In the genomic region with DNA sequence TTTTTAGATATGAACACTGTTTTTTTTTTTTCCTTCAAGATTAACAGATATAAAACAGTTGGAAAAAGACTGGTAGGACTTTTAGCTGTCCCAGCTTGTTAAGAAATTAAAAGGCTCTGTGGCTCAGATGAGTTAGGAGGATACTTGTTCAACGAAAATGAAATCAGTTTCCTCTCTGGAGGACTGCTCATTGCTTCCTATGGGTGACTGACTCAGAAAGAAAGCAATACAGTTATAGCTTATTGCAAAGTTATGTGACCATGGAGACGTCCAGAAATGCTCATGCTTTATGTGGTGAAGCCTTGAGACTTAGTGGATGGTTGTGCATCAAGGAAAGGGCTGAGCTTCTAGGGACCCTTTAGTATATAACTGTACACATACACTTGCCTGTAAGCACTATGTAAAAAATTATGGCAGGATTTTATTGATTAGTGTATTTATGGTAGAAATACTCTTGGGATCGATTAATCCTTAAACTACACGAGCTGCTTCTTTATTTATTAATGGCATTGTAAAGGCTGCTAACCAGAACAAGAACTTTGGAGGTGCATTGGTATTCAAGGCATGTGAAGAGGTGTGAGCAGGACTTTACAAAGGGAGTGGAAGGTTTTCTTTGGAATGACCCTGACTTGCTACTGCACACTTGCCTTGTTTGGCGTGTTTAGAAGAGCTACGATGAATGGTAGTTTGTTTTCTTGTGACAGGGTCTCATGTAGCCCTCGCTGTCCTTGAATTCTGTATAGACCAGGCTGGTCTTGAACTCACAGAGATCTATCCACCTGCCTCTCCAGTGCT, we compare ENCODE assay signal across 22 mouse cellular contexts. TPM values are rescaled to one million over a fixed set of nuclear protein-coding genes. Genes with fewer than 3 reads are reported as not detected.
DNase-seq lines count a peak whose midpoint lies in the region; ATAC-seq and TF ChIP-seq lines count a peak whose summit lies in the region.
"Had no signal": no experiment of that assay in that cellular context is flagged by ENCODE, and none has a peak within 500 bp of the region (broad histone marks: within the 10 kb centered on the region; RNA-seq: fewer than 3 reads in every experiment).

No protein-coding gene starts in this region.

- ATAC-seq in heart, embryonic 12.5 days (ENCODE audit: insufficient number of reproducible peaks, low FRiP score), result no peak
- no peak for ATAC-seq in liver, embryonic 11.5 days (replicated peaks; ENCODE audit: low FRiP score)
- ATAC-seq: forebrain, embryonic 16.5 days; intestine, embryonic 15.5 days had no signal

- peak overlapping the region; percentile 59; the same call in 1 of the 2 replicates for H3K27ac ChIP-seq in heart, embryonic 12.5 days (ENCODE audit: poor library complexity, severe bottlenecking)
- H3K27ac ChIP-seq in liver, adult 2 months (replicated peaks; ENCODE audit: insufficient read depth, low read depth, low read length), result peak overlapping the region; percentile 37; the same call in 1 of the 2 replicates
- no peak overlapping the region for H3K27ac ChIP-seq in liver, embryonic 11.5 days (ENCODE audit: low read depth, low read length)
- peak overlapping the region; percentile 85 for H3K27ac ChIP-seq in macrophage
- H3K27ac ChIP-seq: embryonic facial prominence, embryonic 15.5 days; hindbrain, embryonic 14.5 days; intestine, embryonic 15.5 days; limb, embryonic 12.5 days; liver, embryonic 14.5 days; lung, embryonic 15.5 days; midbrain, embryonic 12.5 days had no signal

- H3K36me3 ChIP-seq in heart, embryonic 12.5 days, result no peaks in the 10 kb centered on the region
- no peaks in the 10 kb centered on the region for H3K36me3 ChIP-seq in liver, adult 2 months (ENCODE audit: control insufficient read depth, insufficient read depth, low read length)
- no peaks in the 10 kb centered on the region for H3K36me3 ChIP-seq in liver, embryonic 11.5 days (ENCODE audit: control insufficient read depth, insufficient read depth, low read length)
- no peaks in the 10 kb centered on the region for H3K36me3 ChIP-seq in macrophage (ENCODE audit: inconsistent target)
- H3K36me3 ChIP-seq: embryonic facial prominence, embryonic 15.5 days; intestine, embryonic 15.5 days; limb, embryonic 12.5 days; lung, embryonic 15.5 days; midbrain, embryonic 12.5 days had no signal

- 62% methylated on average over 7 of the region's 7 CpGs for WGBS in heart, embryonic 12.5 days
- WGBS in liver, adult 2 months, result 45% methylated on average over 7 of the region's 7 CpGs
- WGBS in liver, embryonic 11.5 days, result 75% methylated on average over 7 of the region's 7 CpGs
- WGBS in macrophage (ENCODE audit: missing documents), result 71% methylated on average over 7 of the region's 7 CpGs

- H3K4me1 ChIP-seq in heart, embryonic 12.5 days (replicated peaks), result peaks cover 36% of the 10 kb centered on the region
- H3K4me1 ChIP-seq in liver, adult 2 months (ENCODE audit: control insufficient read depth, insufficient read depth, low read length), result peaks cover 21% of the 10 kb centered on the region
- peaks cover 9% of the 10 kb centered on the region; the same call in 1 of the 2 replicates for H3K4me1 ChIP-seq in liver, embryonic 11.5 days (replicated peaks; ENCODE audit: control insufficient read depth, insufficient read depth, low read length)

- H3K9me3 ChIP-seq in heart, embryonic 12.5 days (replicated peaks), result no peaks in the 10 kb centered on the region
- H3K9me3 ChIP-seq in liver, embryonic 11.5 days (ENCODE audit: control insufficient read depth, low read length), result no peaks in the 10 kb centered on the region
- H3K9me3 ChIP-seq: embryonic facial prominence, embryonic 15.5 days; intestine, embryonic 15.5 days; limb, embryonic 12.5 days; lung, embryonic 15.5 days; midbrain, embryonic 12.5 days had no signal

- no peak for TF ChIP-seq CTCF in liver, adult 2 months (IDR thresholded peaks at IDR 0.05; ENCODE audit: low read depth, low read length)

- no peaks in the 10 kb centered on the region for H3K27me3 ChIP-seq in heart, embryonic 12.5 days (replicated peaks)
- H3K27me3 ChIP-seq in liver, adult 2 months (ENCODE audit: control insufficient read depth, insufficient read depth, low read length), result no peaks in the 10 kb centered on the region
- no peaks in the 10 kb centered on the region for H3K27me3 ChIP-seq in liver, embryonic 11.5 days (replicated peaks; ENCODE audit: control insufficient read depth, insufficient read depth, low read length)
- H3K27me3 ChIP-seq: embryonic facial prominence, embryonic 15.5 days; intestine, embryonic 15.5 days; limb, embryonic 12.5 days; lung, embryonic 15.5 days; midbrain, embryonic 12.5 days had no signal

- H3K4me3 ChIP-seq in heart, embryonic 12.5 days, result no peak overlapping the region
- H3K4me3 ChIP-seq in liver, adult 2 months (ENCODE audit: insufficient read depth, low read depth, low read length), result no peak overlapping the region
- H3K4me3 ChIP-seq in liver, embryonic 11.5 days (ENCODE audit: low read depth, low read length), result no peak overlapping the region
- no peak overlapping the region for H3K4me3 ChIP-seq in macrophage (ENCODE audit: inconsistent target)
- H3K4me3 ChIP-seq: embryonic facial prominence, embryonic 15.5 days; intestine, embryonic 15.5 days; limb, embryonic 12.5 days; lung, embryonic 15.5 days; midbrain, embryonic 12.5 days had no signal

- no peak for TF ChIP-seq POLR2A in liver, adult 2 months (IDR thresholded peaks at IDR 0.05; ENCODE audit: extremely low read depth, insufficient read depth, low read length)

- 0 out of 2 replicates have a peak overlapping the region, but pooled peaks have one; percentile 1 for H3K4me2 ChIP-seq in heart, embryonic 12.5 days
- no peak overlapping the region for H3K4me2 ChIP-seq in liver, embryonic 11.5 days
- H3K4me2 ChIP-seq: embryonic facial prominence, embryonic 15.5 days; hindbrain, embryonic 14.5 days; intestine, embryonic 15.5 days; limb, embryonic 12.5 days; lung, embryonic 15.5 days; midbrain, embryonic 12.5 days had no signal

- no peak for DNase-seq in heart, adult 9 months (ENCODE audit: low spot score in 2 of 2)
- no peak for DNase-seq in liver, adult 2 months (ENCODE audit: extremely low read depth, low read depth, low spot score)
- DNase-seq in liver, embryonic 11.5 days (ENCODE audit: low spot score), result no peak
- DNase-seq in ZHBTc4 (ENCODE audit: low read depth, low spot score), result peak; percentile 26
- DNase-seq in layer of hippocampus, postnatal 36 days, result no peak
- DNase-seq: adrenal gland, postnatal 36 days; cerebellum, adult 11 months; cerebellum, adult 9-11 months; gastrocnemius, postnatal 14 days; heart, postnatal 10 days; kidney, adult 8-10 months; kidney, postnatal 14 days had no signal

- H3K79me2 ChIP-seq in liver, adult 2 months (ENCODE audit: control insufficient read depth, insufficient read depth, low read length), result peaks cover 18% of the 10 kb centered on the region; the same call in 1 of the 2 replicates
- H3K79me2 ChIP-seq in macrophage (ENCODE audit: inconsistent target), result peaks cover 91% of the 10 kb centered on the region

- no peak overlapping the region for H3K9ac ChIP-seq in heart, embryonic 12.5 days
- no peak overlapping the region for H3K9ac ChIP-seq in liver, adult 2 months (ENCODE audit: low read depth, low read length)
- H3K9ac ChIP-seq in liver, embryonic 11.5 days (ENCODE audit: low read depth, low read length), result no peak overlapping the region
- H3K9ac ChIP-seq: embryonic facial prominence, embryonic 15.5 days; hindbrain, embryonic 14.5 days; intestine, embryonic 15.5 days; limb, embryonic 12.5 days; liver, embryonic 14.5 days; lung, embryonic 15.5 days; midbrain, embryonic 12.5 days had no signal

RNA-seq across cellular contexts. Expression of gene Snx13, which starts 4.2 kb away (rescaled TPM):
- polyA plus RNA-seq in heart, embryonic 12.5 days (2016; fragmentation: Nextera tagmentation; extraction: Ambion mirVana), result 35.1 and 38.7 TPM in 2 replicates
- 22.3 and 26.0 TPM in 2 replicates for total RNA-seq in liver, adult 2 months (2014; rRNA removed)
- 3.3 and 3.5 TPM in 2 replicates for polyA plus RNA-seq in liver, adult 2 months (2012; rRNA removed)
- polyA plus RNA-seq in liver, embryonic 11.5 days (2014; fragmentation: Nextera tagmentation; extraction: Ambion mirVana), result 13.9 and 16.6 TPM in 2 replicates
- total RNA-seq in macrophage (2018; cell fraction: chromatin; rRNA removed), result 100 to 1,000 TPM in 23 of 26 experiments, 10 to 100 TPM in 3; 68.8 to 237 (median 186) TPM
- 10 to 100 TPM; 49.9 to 78.7 (median 64.0) TPM for total RNA-seq in macrophage (2018; cell fraction: cytosol; rRNA removed)
- 100 to 1,000 TPM in 16 of 26 experiments, 10 to 100 TPM in 10; 51.2 to 169 (median 110) TPM for total RNA-seq in macrophage (2018; cell fraction: nucleus; rRNA removed)
- polyA plus RNA-seq in macrophage (2018), result 39.4 to 55.8 TPM (median 52.3 TPM) in 3 replicates
- total RNA-seq in layer of hippocampus, postnatal 36 days (2021), result 10 to 100 TPM; 65.6 to 65.9 TPM
